Mouse (Mus musculus): ENCODE results near the gene Cd5l.
"Not testable (repeated sequence)": the region's sequence is repeated elsewhere in the genome, so short reads cannot be mapped to it uniquely, and the experiment has no call there.

Gene Cd5l

GRCm38 (mm10) chr3:87357581-87357980, at the start of gene Cd5l:
TSS of gene Cd5l (plus strand) at chr3:87357881.
- DNase-seq: no peak

- DNase-seq: no peak
Observed at GRCm38 (mm10) chr3:87309922-87310321, 47.8 kb upstream of the Cd5l start.

GRCm38 (mm10) chr3:87322557-87322956, 35.1 kb upstream of the Cd5l start:
- no peak for DNase-seq

GRCm38 (mm10) chr3:87323778-87324177, 33.9 kb upstream of the Cd5l start:
- no peak for DNase-seq

GRCm38 (mm10) chr3:87337899-87338298, 19.8 kb upstream of the Cd5l start:
- no peak for DNase-seq

GRCm38 (mm10) chr3:87350992-87351391, 6.7 kb upstream of the Cd5l start:
- not testable (repeated sequence) for DNase-seq

- no peak for DNase-seq
Observed at GRCm38 (mm10) chr3:87359215-87359614, 1.5 kb downstream of the Cd5l start.

GRCm38 (mm10) chr3:87360466-87360865, 2.8 kb downstream of the Cd5l start:
- DNase-seq: no peak

- no peak for DNase-seq
Observed at GRCm38 (mm10) chr3:87365691-87366090, 8.0 kb downstream of the Cd5l start.

- no peak for DNase-seq
Observed at GRCm38 (mm10) chr3:87367511-87367910, 9.8 kb downstream of the Cd5l start.

- no peak for DNase-seq
Observed at GRCm38 (mm10) chr3:87369181-87369580, 11.5 kb downstream of the Cd5l start.

GRCm38 (mm10) chr3:87376195-87377165, 18.8 kb downstream of the Cd5l start, which contains the start of gene Fcrl1:
TSS of gene Fcrl1 (plus strand) at chr3:87376387.
- DNase-seq: no peak

GRCm38 (mm10) chr3:87377228-87377627, 19.5 kb downstream of the Cd5l start:
- DNase-seq: no peak

GRCm38 (mm10) chr3:87377719-87378118, 20.0 kb downstream of the Cd5l start:
- DNase-seq: no peak

- not testable (repeated sequence) for DNase-seq
Observed at GRCm38 (mm10) chr3:87379641-87380315, 22.1 kb downstream of the Cd5l start.

GRCm38 (mm10) chr3:87381806-87382712, 24.4 kb downstream of the Cd5l start:
- no peak for DNase-seq

GRCm38 (mm10) chr3:87383308-87383707, 25.6 kb downstream of the Cd5l start:
- DNase-seq: no peak

GRCm38 (mm10) chr3:87385105-87385504, 27.4 kb downstream of the Cd5l start:
- DNase-seq: no peak

- no peak for DNase-seq
Observed at GRCm38 (mm10) chr3:87390935-87391334, 33.3 kb downstream of the Cd5l start.

- no peak for DNase-seq
Observed at GRCm38 (mm10) chr3:87398809-87399208, 41.1 kb downstream of the Cd5l start.

GRCm38 (mm10) chr3:87399906-87400305, 42.2 kb downstream of the Cd5l start:
- no peak for DNase-seq

- DNase-seq: no peak
Observed at GRCm38 (mm10) chr3:87401321-87401720, 43.6 kb downstream of the Cd5l start.

GRCm38 (mm10) chr3:87408171-87408570, 50.5 kb downstream of the Cd5l start:
- DNase-seq: no peak
